Mouse (Mus musculus) adrenal gland, adult 2 months (tissue): Measurements from ENCODE around the gene Hist1h1d. TPM values are rescaled to one million over a fixed set of nuclear protein-coding genes. Genes with fewer than 3 reads are reported as not detected.
"Not testable (repeated sequence)": the region's sequence is repeated elsewhere in the genome, so short reads cannot be mapped to it uniquely, and the experiment has no call there.

Experiments
- DNase-seq: peaks from one replicate; pipeline ENCODE4 v3.0.0; 2021
- polyA plus RNA-seq: library from polyadenylated mRNA; depleted of rRNA; stranded (reverse); fragments of >200 nt; gene quantifications from 2 replicates; pipeline ENCODE4 v1.2.3, GENCODE M21; 2012
- total RNA-seq, 2 experiments: library from RNA; stranded (reverse); gene quantifications; 2 replicates each; pipeline ENCODE4 v1.2.3; 2021

The Hist1h1d gene
- total and polyA plus RNA-seq, 3 experiments = 2.4 to 3.4 TPM; not detected in 1

- no peak for DNase-seq
These were observed 6.4 kb upstream of the Hist1h1d start for GRCm38 (mm10) chr13:23546694-23547093.

GRCm38 (mm10) chr13:23550761-23551145, 2.3 kb upstream of the Hist1h1d start:
- no peak for DNase-seq

- DNase-seq = peak; percentile 89
These were observed 1.8 kb upstream of the Hist1h1d start, which contains the start of gene Hist1h4f for GRCm38 (mm10) chr13:23551146-23551834. Hist1h4f (minus strand) TSS chr13:23551648.

GRCm38 (mm10) chr13:23551931-23552914, 839 bp upstream of the Hist1h1d start:
- no peak for DNase-seq

GRCm38 (mm10) chr13:23554393-23554792, 1.3 kb downstream of the Hist1h1d start:
- no peak for DNase-seq

GRCm38 (mm10) chr13:23554925-23555838, 2.1 kb downstream of the Hist1h1d start:
- peak; percentile 83 for DNase-seq

GRCm38 (mm10) chr13:23555839-23556416, 2.9 kb downstream of the Hist1h1d start:
- DNase-seq = peak; percentile 84

GRCm38 (mm10) chr13:23556906-23557305, 3.8 kb downstream of the Hist1h1d start:
- DNase-seq = no peak

- DNase-seq = not testable (repeated sequence)
These were observed 7.6 kb downstream of the Hist1h1d start for GRCm38 (mm10) chr13:23560699-23561098.

GRCm38 (mm10) chr13:23561531-23561882, 8.4 kb downstream of the Hist1h1d start:
- not testable (repeated sequence) for DNase-seq

GRCm38 (mm10) chr13:23561883-23562659, 9.0 kb downstream of the Hist1h1d start, which contains the start of gene Hist1h3e:
Hist1h3e (minus strand) TSS chr13:23562369.
- DNase-seq = peak; percentile 94

- DNase-seq = peak; percentile 41
These were observed 9.8 kb downstream of the Hist1h1d start for GRCm38 (mm10) chr13:23562699-23563462.

- no peak for DNase-seq
These were observed 11.4 kb downstream of the Hist1h1d start for GRCm38 (mm10) chr13:23564482-23564881.

- DNase-seq = not testable (repeated sequence)
These were observed 17.4 kb downstream of the Hist1h1d start for GRCm38 (mm10) chr13:23570261-23571021.

GRCm38 (mm10) chr13:23571022-23571503, 18.0 kb downstream of the Hist1h1d start, which contains the start of the genes Hist1h2ae and Hist1h2bg:
Hist1h2ae (minus strand) TSS chr13:23571220.
Hist1h2bg (plus strand) TSS chr13:23571396.
- DNase-seq = peak; percentile 84

- DNase-seq = not testable (repeated sequence)
These were observed 18.6 kb downstream of the Hist1h1d start for GRCm38 (mm10) chr13:23571504-23572217.

GRCm38 (mm10) chr13:23572218-23573033, 19.4 kb downstream of the Hist1h1d start:
- no peak for DNase-seq
